Mouse (Mus musculus): Measurements from ENCODE around the gene Tmtc4. TPM values are rescaled to one million over a fixed set of nuclear protein-coding genes. Genes with fewer than 3 reads are reported as not detected.

Tmtc4 gene
- polyA plus RNA-seq, 1 experiment: 4.0 TPM

GRCm38 (mm10) chr14:122920011-122920410 lies 63.8 kb downstream of the Tmtc4 start:
- H3K27me3 ChIP-seq (ENCODE audit: control insufficient read depth, insufficient read depth, low read length): no peaks in the 10 kb centered on the region
- no peak for DNase-seq (ENCODE audit: low read depth in 1 of 2, low spot score in 2 of 2)
- H3K36me3 ChIP-seq (ENCODE audit: control insufficient read depth, insufficient read depth, low read length): no peaks in the 10 kb centered on the region; the same call in 1 of the 2 replicates
- no peak overlapping the region for H3K4me3 ChIP-seq (ENCODE audit: extremely low read depth, insufficient read depth, insufficient read length)
- no peak overlapping the region for H3K27ac ChIP-seq (ENCODE audit: insufficient read depth, low read length)
- no peaks in the 10 kb centered on the region for H3K4me1 ChIP-seq (ENCODE audit: control insufficient read depth, insufficient read depth, insufficient read length)
- WGBS: 93% methylated on average over 5 of the region's 5 CpGs
- TF ChIP-seq CTCF (IDR thresholded peaks at IDR 0.05; ENCODE audit: extremely low read depth, insufficient read depth, insufficient read length, insufficient replicate concordance) (no peak), POLR2A (IDR thresholded peaks at IDR 0.05; ENCODE audit: low read depth, low read length) (no peak)

- H3K4me1 ChIP-seq (ENCODE audit: control insufficient read depth, insufficient read depth, insufficient read length): no peaks in the 10 kb centered on the region
- no peak overlapping the region for H3K4me3 ChIP-seq (ENCODE audit: extremely low read depth, insufficient read depth, insufficient read length)
- H3K27me3 ChIP-seq (ENCODE audit: control insufficient read depth, insufficient read depth, low read length): no peaks in the 10 kb centered on the region
- TF ChIP-seq CTCF (IDR thresholded peaks at IDR 0.05; ENCODE audit: extremely low read depth, insufficient read depth, insufficient read length, insufficient replicate concordance) (no peak), POLR2A (IDR thresholded peaks at IDR 0.05; ENCODE audit: low read depth, low read length) (no peak)
- no peak overlapping the region for H3K27ac ChIP-seq (ENCODE audit: insufficient read depth, low read length)
- DNase-seq (ENCODE audit: low read depth in 1 of 2, low spot score in 2 of 2): no peak
- no peaks in the 10 kb centered on the region; the same call in 1 of the 2 replicates for H3K36me3 ChIP-seq (ENCODE audit: control insufficient read depth, insufficient read depth, low read length)
- 93% methylated on average over 1 of the region's 1 CpGs for WGBS
Measured at GRCm38 (mm10) chr14:122917676-122918075, 66.2 kb downstream of the Tmtc4 start.

- H3K36me3 ChIP-seq (ENCODE audit: control insufficient read depth, insufficient read depth, low read length): no peaks in the 10 kb centered on the region
- no peak for DNase-seq (ENCODE audit: low read depth in 1 of 2, low spot score in 2 of 2)
- peak within 1 kb of the TSS; percentile 31; the same call in 1 of the 2 replicates for H3K27ac ChIP-seq (ENCODE audit: insufficient read depth, low read length)
- WGBS: 91% methylated on average over 6 of the region's 6 CpGs
- peak within 1 kb of the TSS; percentile 75 for H3K4me3 ChIP-seq (ENCODE audit: extremely low read depth, insufficient read depth, insufficient read length)
- no peaks in the 10 kb centered on the region; the same call in 1 of the 2 replicates for H3K4me1 ChIP-seq (ENCODE audit: control insufficient read depth, insufficient read depth, insufficient read length)
- TF ChIP-seq CTCF (IDR thresholded peaks at IDR 0.05; ENCODE audit: extremely low read depth, insufficient read depth, insufficient read length, insufficient replicate concordance) (no peak), POLR2A (IDR thresholded peaks at IDR 0.05; ENCODE audit: low read depth, low read length) (no peak)
- H3K27me3 ChIP-seq (ENCODE audit: control insufficient read depth, insufficient read depth, low read length): no peaks in the 10 kb centered on the region
Measured at GRCm38 (mm10) chr14:122913657-122914056, 70.2 kb downstream of the Tmtc4 start, which contains the start of gene Ggact. Ggact (minus strand) TSS chr14:122913757.

- no peaks in the 10 kb centered on the region for H3K36me3 ChIP-seq (ENCODE audit: control insufficient read depth, insufficient read depth, low read length)
- no peaks in the 10 kb centered on the region; the same call in 1 of the 2 replicates for H3K4me1 ChIP-seq (ENCODE audit: control insufficient read depth, insufficient read depth, insufficient read length)
- H3K4me3 ChIP-seq (ENCODE audit: extremely low read depth, insufficient read depth, insufficient read length): peak overlapping the region; percentile 75
- 1% methylated on average over 58 of the region's 58 CpGs for WGBS
- TF ChIP-seq POLR2A (IDR thresholded peaks at IDR 0.05; ENCODE audit: low read depth, low read length): no peak
- no peak for TF ChIP-seq CTCF (IDR thresholded peaks at IDR 0.05; ENCODE audit: extremely low read depth, insufficient read depth, insufficient read length, insufficient replicate concordance)
- peak overlapping the region; percentile 31; the same call in 1 of the 2 replicates for H3K27ac ChIP-seq (ENCODE audit: insufficient read depth, low read length)
- no peaks in the 10 kb centered on the region for H3K27me3 ChIP-seq (ENCODE audit: control insufficient read depth, insufficient read depth, low read length)
- peak; percentile 29 to 56 for DNase-seq (ENCODE audit: low read depth in 1 of 2, low spot score in 2 of 2)
Measured at GRCm38 (mm10) chr14:122912812-122913498, 70.9 kb downstream of the Tmtc4 start.

GRCm38 (mm10) chr14:122912137-122912536 lies 71.7 kb downstream of the Tmtc4 start:
- Histone ChIP-seq H3K4me1 (ENCODE audit: control insufficient read depth, insufficient read depth, insufficient read length) (no peaks in the 10 kb centered on the region; the same call in 1 of the 2 replicates), H3K4me3 (ENCODE audit: extremely low read depth, insufficient read depth, insufficient read length) (0 out of 2 replicates have a peak overlapping the region, but pooled peaks have one; percentile 75), H3K36me3 (ENCODE audit: control insufficient read depth, insufficient read depth, low read length) (no peaks in the 10 kb centered on the region), H3K27ac (ENCODE audit: insufficient read depth, low read length) (no peak overlapping the region), H3K27me3 (ENCODE audit: control insufficient read depth, insufficient read depth, low read length) (no peaks in the 10 kb centered on the region)
- no peak for DNase-seq (ENCODE audit: low read depth in 1 of 2, low spot score in 2 of 2)
- WGBS: 69% methylated on average over 1 of the region's 1 CpGs
- TF ChIP-seq POLR2A (IDR thresholded peaks at IDR 0.05; ENCODE audit: low read depth, low read length) (no peak), CTCF (IDR thresholded peaks at IDR 0.05; ENCODE audit: extremely low read depth, insufficient read depth, insufficient read length, insufficient replicate concordance) (no peak)

GRCm38 (mm10) chr14:122911265-122911664 lies 72.6 kb downstream of the Tmtc4 start:
- Histone ChIP-seq H3K27ac (ENCODE audit: insufficient read depth, low read length) (no peak overlapping the region), H3K27me3 (ENCODE audit: control insufficient read depth, insufficient read depth, low read length) (no peaks in the 10 kb centered on the region), H3K36me3 (ENCODE audit: control insufficient read depth, insufficient read depth, low read length) (no peaks in the 10 kb centered on the region), H3K4me3 (ENCODE audit: extremely low read depth, insufficient read depth, insufficient read length) (no peak overlapping the region), H3K4me1 (ENCODE audit: control insufficient read depth, insufficient read depth, insufficient read length) (no peaks in the 10 kb centered on the region; the same call in 1 of the 2 replicates)
- TF ChIP-seq POLR2A (IDR thresholded peaks at IDR 0.05; ENCODE audit: low read depth, low read length) (no peak), CTCF (IDR thresholded peaks at IDR 0.05; ENCODE audit: extremely low read depth, insufficient read depth, insufficient read length, insufficient replicate concordance) (no peak)
- no peak for DNase-seq (ENCODE audit: low read depth in 1 of 2, low spot score in 2 of 2)
